Mouse (Mus musculus) kidney, adult 2 months (tissue): ENCODE data around the gene Gpr19.

ENCODE experiments used
- CTCF ChIP-seq: fragments of 200-500 bp; conservative IDR thresholded peaks from 2 replicates; pipeline ENCODE4 v1.5.1; 2011; ENCODE audit warnings: low read depth, mild to moderate bottlenecking, control low read depth, low read length, moderate library complexity, mixed read lengths; ENCODE audit not compliant: insufficient read depth, insufficient read length
- POLR2A ChIP-seq: fragments of 200-500 bp; IDR thresholded peaks from one replicate; pipeline ENCODE4 v1.6.1; 2011; ENCODE audit warnings: low read depth, low read length, control low read depth

- TF ChIP-seq CTCF = no peak
- no peak for TF ChIP-seq POLR2A
Observed at GRCm38 (mm10) chr6:134877276-134877675, 21.1 kb downstream of the Gpr19 start.
